Mouse (Mus musculus): ENCODE measurements at regions not wholly inside any gene's neighbourhood (a gene's known extent, or its start where the extent isn't known, plus 50 kb on each side); places are given as distances from the start of the nearest gene placed in this dataset.

- no peak for DNase-seq
Observed at GRCm38 (mm10) chr5:85706084-85706483, 359.3 kb downstream of the Cenpc1 start.

DNA sequence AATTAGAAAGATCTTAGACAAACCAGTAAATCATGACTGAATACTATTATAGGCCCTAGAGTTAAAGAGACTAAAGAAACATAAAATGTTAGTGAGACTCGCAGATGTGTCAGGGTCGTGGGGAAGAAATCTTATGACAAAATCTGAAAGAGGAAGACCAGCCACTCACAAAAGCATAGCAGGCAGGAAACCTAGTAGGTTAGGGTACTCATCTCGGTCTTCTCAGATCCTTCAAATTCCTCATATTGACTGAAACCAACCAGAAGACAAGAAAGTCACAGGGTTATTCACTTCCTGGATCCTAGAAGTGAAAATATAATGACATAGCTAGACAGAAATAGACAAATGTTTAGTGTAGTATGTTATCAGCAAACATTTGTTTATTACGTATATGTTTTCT, 387.5 kb downstream of the Cenpc1 start:
- DNase-seq, result no peak

GRCm38 (mm10) chr5:85671121-85671520, 394.3 kb downstream of the Cenpc1 start:
- no peak for DNase-seq

DNA sequence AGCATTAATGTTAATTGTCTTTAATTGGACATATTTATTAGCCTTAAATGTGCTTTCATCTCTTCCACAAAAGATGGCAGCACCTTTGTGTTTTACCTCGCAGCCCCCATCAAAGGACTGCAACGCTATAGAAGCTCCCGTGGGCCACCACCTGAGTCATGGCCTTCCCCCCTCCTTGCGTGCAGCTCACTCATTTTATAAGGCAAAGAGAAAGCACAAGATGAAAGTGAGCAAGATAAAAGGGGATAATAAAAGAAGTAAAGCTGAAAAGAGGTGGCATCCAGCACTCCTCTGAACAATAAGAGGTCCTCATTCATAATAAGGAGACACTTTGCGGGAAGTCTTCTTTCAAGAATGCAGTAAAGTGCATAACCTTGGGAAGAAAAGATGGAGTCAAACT, 403.9 kb downstream of the Cenpc1 start:
- no peak for DNase-seq

- no peak for DNase-seq
Observed at GRCm38 (mm10) chr5:85621078-85621477, 444.3 kb downstream of the Cenpc1 start.

GRCm38 (mm10) chr5:85614783-85615182, 450.6 kb downstream of the Cenpc1 start:
- no peak for DNase-seq

GRCm38 (mm10) chr5:85612606-85613005, 452.8 kb downstream of the Cenpc1 start:
- DNase-seq, result no peak

- no peak for DNase-seq
Observed at GRCm38 (mm10) chr5:85609104-85609503, 456.3 kb downstream of the Cenpc1 start.

DNA sequence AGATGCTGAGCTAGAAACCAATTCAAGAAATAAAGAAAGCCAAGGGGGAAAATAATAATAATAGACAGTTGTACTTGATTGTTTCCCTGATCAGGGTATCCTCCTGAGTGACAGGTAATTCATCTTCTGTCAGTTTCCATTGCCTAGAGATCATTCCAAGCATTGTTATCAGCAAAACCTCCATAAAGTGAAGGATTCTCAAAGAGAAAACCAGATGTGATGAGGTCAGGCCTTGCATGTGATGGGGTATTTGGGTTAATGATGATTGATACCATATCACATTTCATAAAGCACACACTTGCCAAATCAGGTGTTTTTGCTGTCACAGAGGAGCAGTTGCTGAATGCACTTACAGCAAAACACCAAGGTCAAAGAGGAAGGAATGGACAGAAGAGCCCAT, 467.2 kb downstream of the Cenpc1 start:
- DNase-seq, result no peak

- DNase-seq, result no peak
Observed at GRCm38 (mm10) chr5:85595082-85595447, 470.3 kb downstream of the Cenpc1 start.

- DNase-seq, result no peak
Observed at GRCm38 (mm10) chr5:85594413-85595081, 470.8 kb downstream of the Cenpc1 start.

DNA sequence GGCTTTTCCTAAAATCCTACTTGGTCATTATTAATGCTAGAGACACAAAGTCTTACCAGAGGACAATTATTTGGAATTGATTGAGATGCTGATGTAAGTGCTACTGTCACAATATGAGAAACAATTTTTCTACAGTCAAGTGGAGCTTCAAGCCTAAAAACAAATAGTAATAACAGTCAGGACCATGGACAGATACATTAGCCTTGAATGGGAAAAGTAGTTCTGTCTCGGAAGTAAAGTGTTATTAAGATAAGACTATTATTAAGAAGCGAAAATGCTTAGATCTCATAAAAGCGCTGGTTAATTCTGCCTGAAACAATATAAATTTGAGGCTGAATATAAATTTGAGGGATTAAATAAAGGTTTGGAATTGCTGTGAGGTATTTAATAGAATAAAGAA, 473.1 kb downstream of the Cenpc1 start:
- DNase-seq, result no peak

- DNase-seq, result peak; percentile 8
Observed at GRCm38 (mm10) chr5:85586727-85587126, 478.7 kb downstream of the Cenpc1 start.

DNA sequence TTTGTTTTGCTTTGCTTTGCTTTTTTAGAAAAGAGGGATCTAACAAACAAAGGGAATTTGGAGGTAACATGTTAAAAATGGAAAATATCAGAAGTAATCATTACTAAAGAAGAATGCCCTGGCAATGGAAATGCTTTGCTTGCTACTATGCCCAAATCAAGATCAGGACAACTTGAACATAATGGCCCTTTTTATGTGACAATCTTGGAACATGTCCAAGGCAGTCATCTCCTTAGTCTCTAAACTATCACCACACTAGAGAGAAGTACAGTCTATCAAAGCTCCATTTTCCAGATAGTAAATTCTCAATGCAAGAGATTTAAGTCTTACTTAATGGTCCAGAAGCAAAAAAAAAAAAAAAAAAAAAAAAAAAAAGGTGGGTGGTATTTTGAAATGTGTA, 492.9 kb downstream of the Cenpc1 start:
- no peak for DNase-seq

DNA sequence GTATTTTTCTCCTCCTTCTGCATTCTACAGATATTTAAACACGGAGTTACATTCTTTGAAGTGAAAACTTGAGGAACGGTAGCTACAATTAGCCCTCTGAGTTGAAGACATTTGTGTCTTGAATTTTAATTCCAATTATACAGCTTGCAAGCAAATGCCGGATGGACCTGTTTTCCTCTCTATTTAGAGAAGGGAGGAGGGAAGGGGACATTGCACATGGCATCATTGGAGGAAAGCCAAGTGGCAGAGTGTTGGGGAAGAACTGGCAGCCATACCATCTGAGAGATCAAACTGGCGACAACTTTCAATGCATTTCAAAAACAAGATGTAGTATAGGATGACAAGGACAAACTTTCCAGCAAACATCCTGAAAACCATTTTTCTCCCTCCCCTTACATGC, 493.4 kb downstream of the Cenpc1 start:
- no peak for DNase-seq

- peak; percentile 17 for DNase-seq
Observed at GRCm38 (mm10) chr5:85571381-85571780, 494.0 kb downstream of the Cenpc1 start.

DNA sequence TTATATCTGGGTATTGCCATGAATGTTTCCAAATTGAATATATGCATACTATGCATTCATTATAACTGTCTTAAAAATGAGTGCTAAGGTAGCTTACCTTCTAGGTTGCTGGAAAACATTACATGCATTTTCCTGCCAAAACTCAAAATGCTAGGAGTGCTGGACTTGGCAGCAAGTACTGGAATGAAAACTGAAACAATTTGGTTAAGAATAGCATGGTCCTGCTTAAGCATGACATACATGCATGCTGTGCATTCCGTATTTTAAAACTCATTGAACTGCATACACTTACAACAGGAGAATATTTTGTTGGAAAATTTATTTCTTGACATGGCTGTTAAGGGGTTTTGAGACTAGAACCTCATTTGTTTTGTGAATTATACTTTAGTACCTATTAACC, 529.1 kb downstream of the Cenpc1 start:
- DNase-seq, result no peak

GRCm38 (mm10) chr5:85525385-85526194, 539.8 kb downstream of the Cenpc1 start:
- no peak for DNase-seq

DNA sequence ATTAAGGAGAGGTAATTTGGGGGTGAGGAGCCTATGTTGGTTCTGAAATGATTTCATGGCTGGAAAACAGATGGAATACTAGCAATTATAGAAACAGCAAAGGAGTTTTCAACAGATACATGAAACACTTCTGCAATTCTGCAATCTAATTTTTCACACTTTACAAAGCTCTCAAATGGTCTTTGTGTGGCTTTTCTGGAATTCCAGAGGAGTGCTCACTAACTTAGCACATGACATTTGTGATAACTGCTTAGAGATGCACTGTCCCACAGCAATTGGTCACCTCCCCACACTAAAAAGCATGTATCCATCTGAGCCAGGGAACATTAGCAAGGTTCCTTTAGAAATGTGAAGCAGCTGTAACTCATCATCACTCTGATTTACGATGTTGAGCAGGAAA, 560.1 kb downstream of the Cenpc1 start:
- no peak for DNase-seq

DNA sequence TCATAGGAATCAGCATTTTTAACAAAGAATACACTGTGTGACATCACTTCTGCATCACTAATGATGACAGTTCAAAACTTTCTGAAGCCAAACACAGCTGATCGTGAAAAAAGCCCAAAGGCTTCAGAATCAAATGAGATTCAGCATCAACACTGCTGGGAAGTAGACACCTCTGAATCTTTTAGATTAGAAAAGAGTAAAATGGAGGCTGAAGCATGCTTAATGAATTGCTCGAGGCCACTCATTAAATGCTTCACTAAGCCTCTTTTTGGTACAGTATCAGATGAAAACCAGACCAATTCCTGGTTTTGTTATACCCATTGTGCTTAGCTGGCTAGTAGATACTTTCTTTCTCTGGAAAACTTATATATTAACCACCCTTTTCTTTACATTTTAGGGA, 568.1 kb downstream of the Cenpc1 start:
- no peak for DNase-seq

- DNase-seq, result no peak
Observed at GRCm38 (mm10) chr5:85485733-85486322, 579.6 kb downstream of the Cenpc1 start.

DNA sequence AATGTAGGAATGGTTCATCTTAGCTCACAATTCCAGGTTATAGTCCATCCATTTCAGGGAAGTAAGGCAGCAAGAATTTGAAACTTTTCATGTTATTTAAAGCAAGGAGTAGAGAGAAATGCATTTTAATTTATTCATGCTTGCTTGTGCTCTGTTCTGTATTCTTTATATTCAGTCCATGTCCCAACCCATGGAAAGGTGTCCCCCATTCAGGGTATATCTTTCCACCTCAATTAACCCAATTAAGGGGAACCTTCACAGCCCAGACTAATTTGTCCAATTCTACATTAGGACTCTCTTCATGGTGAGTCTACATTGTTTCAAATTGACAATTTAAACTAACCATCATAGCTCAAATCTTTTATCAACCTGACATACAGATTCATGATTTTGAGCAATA, 580.2 kb downstream of the Cenpc1 start:
- DNase-seq, result no peak

DNA sequence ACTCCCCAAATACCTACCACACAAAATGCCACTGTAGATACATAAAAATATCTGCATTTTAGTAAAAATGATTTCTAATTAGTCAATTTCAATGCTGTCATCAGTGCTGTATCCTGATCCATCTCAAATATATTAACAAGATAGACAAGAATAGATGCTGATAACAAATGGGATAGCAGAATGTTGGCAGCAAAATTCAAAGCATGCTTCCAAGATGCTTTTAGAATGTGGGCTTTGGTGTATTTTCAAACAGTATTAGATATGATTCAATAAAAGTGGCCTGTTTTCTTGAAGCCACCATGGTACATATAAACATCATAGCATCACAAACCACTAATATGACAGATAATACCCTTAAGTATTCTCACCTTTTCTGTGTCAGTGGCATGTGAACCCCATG, 597.6 kb downstream of the Cenpc1 start:
- DNase-seq, result no peak

DNA sequence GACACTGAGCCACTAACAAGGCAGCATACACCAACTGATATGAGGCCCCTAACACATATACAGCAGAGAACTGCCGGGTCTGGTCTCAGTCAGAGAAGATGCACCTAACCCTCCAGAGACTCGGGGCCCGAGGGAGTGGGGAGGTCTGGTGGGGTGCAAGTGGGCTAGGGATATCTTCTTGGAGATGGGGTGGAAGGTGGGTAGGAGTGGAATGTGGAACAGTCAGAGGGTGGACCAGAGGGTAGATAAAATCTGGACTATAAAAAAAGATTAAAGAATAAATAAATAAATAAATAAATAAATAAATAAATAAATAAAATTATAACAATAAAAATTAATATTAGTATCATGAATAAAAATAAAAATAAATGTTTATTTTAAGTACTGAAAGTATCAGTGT, 598.2 kb downstream of the Cenpc1 start:
- no peak for DNase-seq

All from kidney, adult 9 months (tissue).